Mouse (Mus musculus) erythroblast, embryonic 14.5 days (primary cell): ENCODE measurements around the gene Abhd16b.

ENCODE experiments used
- GATA1 ChIP-seq: IDR thresholded peaks from 2 replicates; pipeline ENCODE4 v1.6.1; 2012; ENCODE audit warnings: low read length, inconsistent platforms, mixed read lengths
- TAL1 ChIP-seq: IDR thresholded peaks from 3 replicates; pipeline ENCODE4 v1.6.1; 2012; ENCODE audit warnings: low read length, inconsistent platforms, mixed read lengths

DNA sequence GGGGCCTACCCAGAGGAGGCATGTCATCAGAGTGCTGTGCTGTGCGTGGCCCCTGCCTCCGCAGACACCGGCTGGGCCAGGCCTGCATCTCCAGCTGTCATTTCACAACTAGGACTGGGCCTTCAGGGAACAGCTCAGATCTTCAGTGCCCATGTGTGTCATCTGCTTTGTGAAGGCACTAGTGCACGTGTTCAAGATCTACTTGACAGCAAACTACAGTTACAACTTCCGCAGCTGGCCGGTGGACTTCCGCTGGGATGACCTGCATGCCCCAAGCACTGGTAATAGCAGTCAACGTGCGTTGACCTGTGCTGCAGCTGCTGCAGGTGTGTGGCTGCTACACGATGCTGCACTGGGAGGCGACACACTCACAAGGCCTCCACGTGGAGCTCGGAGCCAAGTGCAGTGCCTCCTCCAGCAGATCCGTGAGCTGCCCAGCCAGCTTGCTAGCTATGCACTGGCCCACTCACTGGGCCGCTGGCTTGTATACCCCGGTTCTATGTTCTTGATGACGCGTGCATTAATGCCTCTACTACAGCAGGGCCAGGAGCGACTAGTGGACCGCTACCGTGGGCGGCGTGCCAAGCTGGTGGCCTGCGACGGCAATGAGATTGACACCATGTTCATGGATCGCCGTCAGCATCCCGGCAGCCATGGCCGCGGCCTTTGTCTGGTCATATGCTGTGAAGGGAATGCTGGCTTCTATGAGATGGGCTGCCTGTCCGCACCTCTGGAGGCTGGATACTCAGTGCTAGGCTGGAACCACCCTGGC lies at the start of gene Abhd16b:
- TF ChIP-seq GATA1: no peak
- no peak for TF ChIP-seq TAL1
